In genomic region chr16:85702889-85703480, GRCm38 (mm10) we compare ENCODE assay signal across 17 mouse cellular contexts.
"Had no signal": no experiment of that assay in that cellular context is flagged by ENCODE, and none has a peak within 500 bp of the region (broad histone marks: within the 10 kb centered on the region; RNA-seq: fewer than 3 reads in every experiment).

No protein-coding gene starts in this region.

- H3K4me1 ChIP-seq: liver, embryonic 12.5 days; midbrain, embryonic 10.5 days; midbrain, embryonic 12.5 days; midbrain, embryonic 15.5 days; neural tube, embryonic 13.5 days; neural tube, embryonic 15.5 days had no signal

- H3K4me2 ChIP-seq: liver, embryonic 12.5 days; midbrain, embryonic 12.5 days; midbrain, embryonic 15.5 days; neural tube, embryonic 13.5 days; neural tube, embryonic 15.5 days had no signal

- H3K4me3 ChIP-seq: liver, embryonic 12.5 days; midbrain, embryonic 10.5 days; midbrain, embryonic 12.5 days; midbrain, embryonic 15.5 days; myocyte; neural tube, embryonic 13.5 days; neural tube, embryonic 15.5 days had no signal

- DNase-seq: lung, adult 2 months; retina, postnatal 1 day; right cerebral cortex, adult 18-20 months; right cerebral cortex, postnatal 25 days; right cerebral cortex, postnatal 4 days; spleen, adult 18-20 months; thymus, adult 18-20 months; thymus, postnatal 14 days; thymus, postnatal 36 days had no signal

- H3K9me3 ChIP-seq: liver, embryonic 12.5 days; midbrain, embryonic 10.5 days; midbrain, embryonic 12.5 days; midbrain, embryonic 15.5 days; neural tube, embryonic 13.5 days; neural tube, embryonic 15.5 days had no signal

- H3K27ac ChIP-seq: liver, embryonic 12.5 days; liver, embryonic 14.5 days; midbrain, embryonic 10.5 days; midbrain, embryonic 12.5 days; midbrain, embryonic 15.5 days; neural tube, embryonic 13.5 days; neural tube, embryonic 15.5 days had no signal

- H3K27me3 ChIP-seq: liver, embryonic 12.5 days; midbrain, embryonic 12.5 days; midbrain, embryonic 15.5 days; neural tube, embryonic 13.5 days; neural tube, embryonic 15.5 days had no signal

- ATAC-seq: liver, embryonic 12.5 days; midbrain, embryonic 15.5 days had no signal

- H3K9ac ChIP-seq: liver, embryonic 12.5 days; liver, embryonic 14.5 days; midbrain, embryonic 12.5 days; midbrain, embryonic 15.5 days; neural tube, embryonic 13.5 days; neural tube, embryonic 15.5 days had no signal

- H3K36me3 ChIP-seq: liver, embryonic 12.5 days; midbrain, embryonic 10.5 days; midbrain, embryonic 12.5 days; midbrain, embryonic 15.5 days; neural tube, embryonic 13.5 days; neural tube, embryonic 15.5 days had no signal
